Mouse (Mus musculus) hindbrain, embryonic 10.5 days (tissue): ENCODE measurements around the gene Gpr25. TPM values are rescaled to one million over a fixed set of nuclear protein-coding genes. Genes with fewer than 3 reads are reported as not detected.

Experiments
- DNase-seq: peaks from one replicate; pipeline ENCODE4 v3.0.0-alpha.2; 2017; ENCODE audit warnings: low spot score
- H3K27ac ChIP-seq: fragments of 300-500 bp; sonication (generic); 2 replicates; pipeline ENCODE4 v1.5.1; 2016; ENCODE audit warnings: mild to moderate bottlenecking, moderate library complexity
- H3K27me3 ChIP-seq: fragments of 300-500 bp; sonication (generic); 2 replicates; pipeline ENCODE4 v1.6.1; 2016; ENCODE audit warnings: mild to moderate bottlenecking; ENCODE audit not compliant: poor library complexity, insufficient read depth, severe bottlenecking
- H3K36me3 ChIP-seq: fragments of 300-500 bp; sonication (generic); 2 replicates; pipeline ENCODE4 v1.6.1; 2016; ENCODE audit warnings: mild to moderate bottlenecking, moderate library complexity
- H3K4me1 ChIP-seq: fragments of 300-500 bp; sonication (generic); replicated peaks from 2 replicates; pipeline ENCODE4 v1.6.1; 2016; ENCODE audit warnings: mild to moderate bottlenecking
- H3K4me3 ChIP-seq: fragments of 300-500 bp; sonication (generic); 2 replicates; pipeline ENCODE4 v1.5.1; 2016; ENCODE audit warnings: mild to moderate bottlenecking, moderate library complexity
- H3K9me3 ChIP-seq: fragments of 300-500 bp; sonication (generic); 2 replicates; pipeline ENCODE4 v1.6.1; 2016; ENCODE audit warnings: mild to moderate bottlenecking, moderate library complexity
- WGBS: fragments of 180-500 bp; shearing (Covaris S2); methylation state at CpG from one replicate; pipeline ENCODE4 v1.1.7; 2016; 5-methylcytosine and 5-hydroxymethylcytosine counted together
- polyA plus RNA-seq: library from polyadenylated mRNA; unstranded; fragments of >200 nt; fragmentation: Nextera tagmentation; extraction: Ambion mirVana; gene quantifications from 2 replicates; pipeline ENCODE4 v1.2.1, GENCODE M21; 2016

Gene Gpr25
- polyA plus RNA-seq, 1 experiment from 2014 or later = not detected

GRCm38 (mm10) chr1:136255174-136255573 is 5.5 kb downstream of the Gpr25 start:
- no peak overlapping the region for H3K4me3 ChIP-seq
- H3K27me3 ChIP-seq = peaks cover 41% of the 10 kb centered on the region
- peaks cover 32% of the 10 kb centered on the region for H3K4me1 ChIP-seq
- 31% methylated on average over 6 of the region's 6 CpGs for WGBS
- peak overlapping the region; percentile 54; the same call in 1 of the 2 replicates for H3K27ac ChIP-seq
- H3K36me3 ChIP-seq = no peaks in the 10 kb centered on the region
- H3K9me3 ChIP-seq = no peaks in the 10 kb centered on the region
- peak; percentile 29 for DNase-seq

DNA sequence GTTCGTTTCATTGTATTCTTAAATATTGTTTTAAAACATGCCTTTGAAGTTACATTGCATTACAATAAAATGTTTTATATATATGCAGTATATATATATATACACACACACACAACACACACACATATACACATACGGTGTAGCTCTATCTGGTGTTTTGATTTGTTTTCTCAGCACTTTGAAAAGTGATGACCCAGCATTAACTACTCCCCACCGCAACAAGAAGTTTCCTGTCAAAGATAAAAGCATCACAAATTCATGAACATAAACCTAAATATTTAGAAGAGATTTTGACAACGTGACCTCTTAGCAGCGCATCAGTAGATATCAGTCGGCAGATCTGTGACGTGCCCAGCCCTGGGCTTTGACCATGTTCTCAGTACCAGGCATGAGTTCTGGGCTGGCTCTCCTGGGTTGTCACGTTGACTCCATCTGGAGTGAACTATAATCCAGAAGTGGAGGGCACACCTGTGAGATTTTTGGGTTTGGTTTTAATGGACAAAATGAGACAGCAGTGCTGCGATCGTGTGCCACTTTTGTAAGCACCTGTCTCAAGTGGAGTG is 6.1 kb downstream of the Gpr25 start:
- no peaks in the 10 kb centered on the region for H3K36me3 ChIP-seq
- 82% methylated on average over 10 of the region's 10 CpGs for WGBS
- H3K27me3 ChIP-seq = peaks cover 35% of the 10 kb centered on the region
- peaks cover 26% of the 10 kb centered on the region for H3K4me1 ChIP-seq
- no peak overlapping the region for H3K4me3 ChIP-seq
- no peak for DNase-seq
- H3K9me3 ChIP-seq = no peaks in the 10 kb centered on the region
- H3K27ac ChIP-seq = peak overlapping the region; percentile 54; the same call in 1 of the 2 replicates

DNA sequence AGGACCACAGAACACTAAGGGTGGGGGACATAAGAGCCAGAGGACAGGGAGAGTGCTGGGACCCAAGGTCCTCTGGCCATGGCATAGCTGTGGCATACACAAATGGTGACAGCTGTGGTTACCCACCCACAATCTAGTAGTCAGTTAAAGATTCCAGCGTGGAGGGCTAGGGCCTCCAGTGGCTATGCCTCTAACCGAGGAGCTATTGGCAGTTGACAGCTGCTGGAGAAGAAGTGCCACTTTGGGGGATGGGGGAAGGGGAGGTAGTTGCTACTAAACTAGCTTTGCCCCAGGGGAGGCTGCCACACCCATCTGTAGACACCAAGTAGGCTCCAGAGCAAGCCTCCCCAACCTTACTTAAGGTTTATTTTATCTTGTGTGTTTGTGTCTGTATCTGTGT is 7.2 kb downstream of the Gpr25 start:
- DNase-seq = no peak
- H3K27ac ChIP-seq = no peak overlapping the region
- H3K4me3 ChIP-seq = no peak overlapping the region
- WGBS = 33% methylated on average over 2 of the region's 2 CpGs
- H3K9me3 ChIP-seq = no peaks in the 10 kb centered on the region
- no peaks in the 10 kb centered on the region for H3K36me3 ChIP-seq
- H3K27me3 ChIP-seq = peaks cover 27% of the 10 kb centered on the region
- H3K4me1 ChIP-seq = peaks cover 22% of the 10 kb centered on the region

DNA sequence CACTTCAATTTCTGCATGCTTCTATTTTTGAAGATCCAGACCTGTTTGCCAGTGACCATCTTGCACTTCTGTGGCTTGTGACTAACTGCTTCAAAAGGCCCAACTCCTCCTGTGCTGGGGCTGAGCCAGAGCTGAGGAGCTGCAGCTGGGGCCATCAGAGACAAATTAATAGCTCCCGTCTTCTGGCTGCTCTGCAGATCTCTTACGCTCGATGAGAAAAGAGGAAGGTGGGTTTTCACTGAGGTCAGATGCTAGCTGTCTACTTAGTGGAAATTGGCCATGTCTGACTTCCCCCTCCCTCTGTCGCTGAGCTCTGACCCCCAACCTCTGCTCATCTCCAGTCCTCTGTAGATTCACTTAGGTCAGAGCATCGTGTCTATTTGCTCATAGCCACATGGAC is 11.0 kb downstream of the Gpr25 start:
- no peak overlapping the region for H3K27ac ChIP-seq
- whole genome bisulfite sequencing = 72% methylated on average over 5 of the region's 5 CpGs
- DNase-seq = no peak
- H3K36me3 ChIP-seq = no peaks in the 10 kb centered on the region
- H3K4me3 ChIP-seq = no peak overlapping the region
- no peaks in the 10 kb centered on the region for H3K9me3 ChIP-seq
- H3K27me3 ChIP-seq = 0 out of 2 replicates have a peak, but pooled peaks cover 6% of the 10 kb centered on the region
- H3K4me1 ChIP-seq = peaks cover 7% of the 10 kb centered on the region

DNA sequence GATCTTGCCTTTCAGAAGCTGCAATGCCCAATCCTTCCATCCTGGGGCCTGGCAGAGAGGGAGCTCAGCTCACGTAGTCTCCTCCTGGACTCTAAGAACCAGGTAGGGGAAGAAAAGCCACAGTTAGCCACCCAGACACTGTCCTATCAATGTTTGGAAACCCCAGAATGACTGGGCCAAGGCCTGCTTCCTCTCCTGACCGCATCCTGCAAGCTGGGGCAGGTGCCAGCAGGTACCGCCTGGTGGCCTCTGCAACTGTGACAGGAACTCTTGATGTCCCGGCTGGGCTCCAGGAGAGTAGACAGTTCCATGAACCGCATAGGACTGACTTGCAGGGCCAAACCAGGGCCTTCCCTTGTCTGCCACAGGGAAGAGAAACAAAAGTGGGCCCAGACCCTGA is 13.3 kb downstream of the Gpr25 start:
- Histone ChIP-seq H3K27me3 (0 out of 2 replicates have a peak, but pooled peaks cover 6% of the 10 kb centered on the region), H3K4me1 (no peaks in the 10 kb centered on the region; the same call in 1 of the 2 replicates), H3K4me3 (no peak overlapping the region), H3K27ac (no peak overlapping the region), H3K36me3 (no peaks in the 10 kb centered on the region), H3K9me3 (no peaks in the 10 kb centered on the region)
- 88% methylated on average over 5 of the region's 5 CpGs for WGBS
- DNase-seq = no peak

DNA sequence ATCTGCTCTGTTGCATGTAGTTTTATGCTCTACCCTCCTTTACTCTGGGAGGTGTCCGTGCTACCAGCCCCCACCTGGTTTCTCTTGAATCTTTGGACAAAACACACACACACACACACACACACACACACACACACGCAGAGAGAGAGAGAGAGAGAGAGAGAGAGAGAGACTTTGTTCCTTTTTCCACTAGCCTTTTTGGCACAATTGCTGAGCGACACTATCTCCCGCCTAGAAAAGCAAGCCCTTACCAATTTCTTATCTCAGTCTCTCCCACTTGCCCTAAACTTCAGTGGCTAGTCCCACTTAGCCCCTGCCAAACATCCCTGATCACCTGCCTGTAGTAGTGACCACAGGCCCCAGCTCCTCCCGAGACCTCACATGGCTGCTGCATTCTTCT is 16.2 kb downstream of the Gpr25 start:
- Histone ChIP-seq H3K9me3 (no peaks in the 10 kb centered on the region), H3K4me1 (no peaks in the 10 kb centered on the region), H3K27me3 (0 out of 2 replicates have a peak, but pooled peaks cover 11% of the 10 kb centered on the region), H3K4me3 (no peak overlapping the region), H3K36me3 (no peaks in the 10 kb centered on the region), H3K27ac (no peak overlapping the region)
- no peak for DNase-seq
- WGBS = 92% methylated on average over 4 of the region's 5 CpGs

- no peak overlapping the region for H3K4me3 ChIP-seq
- H3K27ac ChIP-seq = no peak overlapping the region
- WGBS = 91% methylated on average over 7 of the region's 7 CpGs
Measured at GRCm38 (mm10) chr1:136241801-136242200, 18.9 kb downstream of the Gpr25 start.

GRCm38 (mm10) chr1:136238495-136238894 is 22.2 kb downstream of the Gpr25 start:
- no peaks in the 10 kb centered on the region for H3K9me3 ChIP-seq
- H3K27ac ChIP-seq = no peak overlapping the region
- H3K4me3 ChIP-seq = no peak overlapping the region
- H3K36me3 ChIP-seq = no peaks in the 10 kb centered on the region
- peaks cover 6% of the 10 kb centered on the region; the same call in 1 of the 2 replicates for H3K27me3 ChIP-seq
- DNase-seq = no peak
- peaks cover 16% of the 10 kb centered on the region for H3K4me1 ChIP-seq
- 89% methylated on average over 4 of the region's 4 CpGs for WGBS

More at GRCm38 (mm10) chr1:136241801-136242200, 18.9 kb downstream of the Gpr25 start:
- Histone ChIP-seq H3K9me3 (no peaks in the 10 kb centered on the region), H3K4me1 (no peaks in the 10 kb centered on the region), H3K36me3 (no peaks in the 10 kb centered on the region), H3K27me3 (0 out of 2 replicates have a peak, but pooled peaks cover 6% of the 10 kb centered on the region)
- no peak for DNase-seq

DNA sequence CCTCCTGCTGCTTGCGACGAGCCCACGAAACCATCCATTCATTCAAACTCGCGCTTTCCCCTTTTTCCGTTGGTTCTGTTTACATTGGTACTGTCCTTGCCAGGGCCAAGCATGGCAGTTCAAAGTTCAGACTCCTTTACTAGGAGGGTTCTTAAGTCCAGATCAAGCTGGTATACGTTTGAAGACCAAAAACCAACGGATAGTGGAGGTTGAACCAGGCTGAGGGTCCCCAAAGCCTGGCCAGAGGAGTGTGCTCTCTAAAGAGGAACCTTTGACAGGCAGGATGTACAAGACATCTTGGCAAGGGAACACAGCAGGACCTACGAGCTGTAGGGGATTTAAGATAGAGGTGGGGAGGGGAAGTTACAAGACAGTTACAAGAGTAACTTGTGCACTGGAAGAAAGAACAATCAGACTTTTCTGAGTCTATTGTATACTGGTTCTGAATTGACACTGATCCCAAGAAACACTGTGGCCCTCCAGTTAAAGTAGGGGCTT is 26.0 kb downstream of the Gpr25 start:
- no peak for DNase-seq
- H3K9me3 ChIP-seq = no peaks in the 10 kb centered on the region
- peak overlapping the region; percentile 79 for H3K4me3 ChIP-seq
- H3K4me1 ChIP-seq = peaks cover 52% of the 10 kb centered on the region
- H3K36me3 ChIP-seq = no peaks in the 10 kb centered on the region
- peaks cover 8% of the 10 kb centered on the region; the same call in 1 of the 2 replicates for H3K27me3 ChIP-seq
- H3K27ac ChIP-seq = peak overlapping the region; percentile 97
- 2% methylated on average over 9 of the region's 9 CpGs for WGBS

DNA sequence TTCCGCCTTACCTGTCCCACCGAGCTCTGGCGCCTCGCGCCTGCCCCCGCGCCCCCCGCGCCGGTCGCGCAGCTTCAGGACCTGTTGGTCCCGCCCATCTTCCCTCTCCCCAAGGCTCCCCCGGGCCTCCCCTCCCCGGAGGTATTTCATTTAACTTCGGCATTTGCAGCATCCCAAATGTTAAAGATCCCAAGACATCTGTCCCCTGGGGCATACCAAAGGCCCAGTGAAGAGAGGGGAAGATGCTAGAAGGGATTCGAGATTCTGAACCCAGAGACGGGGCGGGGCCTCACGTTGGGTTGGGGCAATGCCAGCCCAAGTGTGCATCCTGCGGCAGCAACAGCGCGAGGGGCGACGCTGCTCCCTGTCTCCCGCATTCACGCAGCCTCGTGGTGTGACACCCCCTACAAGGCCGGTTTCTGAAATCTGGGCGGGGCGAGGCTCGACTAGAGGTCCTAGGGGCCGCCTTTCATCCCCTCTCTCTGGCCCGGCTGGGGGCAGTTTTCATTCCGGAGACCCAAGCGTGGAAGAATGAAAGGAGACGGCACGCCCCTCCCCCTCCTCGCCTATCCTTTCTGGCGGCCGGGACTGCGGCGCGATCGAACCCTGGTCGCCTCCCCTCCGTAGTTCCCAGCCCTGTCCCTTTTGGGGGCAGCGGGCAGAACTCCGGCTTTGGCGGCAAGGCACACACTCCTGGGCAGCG is 26.6 kb downstream of the Gpr25 start, which contains the start of gene Inava:
Gene Inava (minus strand): TSS at position 373 of the 703 bp plus-strand sequence.
- Histone ChIP-seq H3K9me3 (no peaks in the 10 kb centered on the region), H3K4me3 (peak within 1 kb of the TSS; percentile 79), H3K27ac (peak within 1 kb of the TSS; percentile 97), H3K4me1 (peaks cover 58% of the 10 kb centered on the region), H3K36me3 (no peaks in the 10 kb centered on the region), H3K27me3 (peaks cover 5% of the 10 kb centered on the region; the same call in 1 of the 2 replicates)
- peak; percentile 94 for DNase-seq
- under 1% methylated on average over 51 of the region's 51 CpGs for WGBS

DNA sequence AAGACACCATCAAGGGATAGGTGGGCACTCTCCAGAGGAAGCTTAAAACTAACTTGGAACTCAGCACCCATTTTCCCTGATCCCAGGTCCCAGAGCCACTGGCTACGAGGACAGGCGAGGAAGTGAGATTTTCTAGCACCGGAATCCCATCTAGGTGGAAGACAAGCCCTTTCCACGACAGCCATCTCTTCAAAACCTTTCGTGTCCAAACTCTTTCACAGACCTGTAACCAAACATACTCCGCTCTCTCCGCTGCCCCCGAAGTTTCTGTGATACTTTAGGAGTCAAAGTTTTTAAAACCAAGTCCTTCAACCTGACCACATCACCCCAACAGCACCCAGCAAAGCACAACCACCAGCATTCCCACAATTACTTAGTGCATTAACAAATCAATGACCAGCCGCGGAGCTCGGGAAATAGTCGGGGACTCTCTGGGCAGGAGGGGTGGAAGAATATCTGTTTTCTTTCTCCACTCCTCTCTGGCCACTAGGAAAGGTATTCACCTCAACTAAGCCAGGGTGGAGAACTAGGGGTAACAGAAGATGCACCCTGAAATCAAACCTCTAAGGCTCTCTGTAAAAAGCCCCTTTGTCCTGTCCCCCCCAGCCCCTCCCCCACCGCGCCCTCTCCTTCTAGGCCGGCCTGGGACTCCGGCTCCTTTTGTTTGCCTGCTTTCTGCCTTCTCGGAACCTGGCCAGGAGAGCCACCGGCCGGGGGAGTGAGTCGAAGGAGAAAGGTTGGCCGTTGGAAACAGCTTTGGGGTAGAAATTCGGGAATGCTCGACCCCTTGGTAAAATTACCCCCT is 27.5 kb downstream of the Gpr25 start:
- Histone ChIP-seq H3K9me3 (no peaks in the 10 kb centered on the region), H3K27ac (peak overlapping the region; percentile 97), H3K4me3 (peak overlapping the region; percentile 79), H3K36me3 (0 out of 2 replicates have a peak, but pooled peaks cover 3% of the 10 kb centered on the region), H3K4me1 (peaks cover 67% of the 10 kb centered on the region), H3K27me3 (peaks cover 5% of the 10 kb centered on the region; the same call in 1 of the 2 replicates)
- under 1% methylated on average over 23 of the region's 23 CpGs for WGBS
- no peak for DNase-seq

DNA sequence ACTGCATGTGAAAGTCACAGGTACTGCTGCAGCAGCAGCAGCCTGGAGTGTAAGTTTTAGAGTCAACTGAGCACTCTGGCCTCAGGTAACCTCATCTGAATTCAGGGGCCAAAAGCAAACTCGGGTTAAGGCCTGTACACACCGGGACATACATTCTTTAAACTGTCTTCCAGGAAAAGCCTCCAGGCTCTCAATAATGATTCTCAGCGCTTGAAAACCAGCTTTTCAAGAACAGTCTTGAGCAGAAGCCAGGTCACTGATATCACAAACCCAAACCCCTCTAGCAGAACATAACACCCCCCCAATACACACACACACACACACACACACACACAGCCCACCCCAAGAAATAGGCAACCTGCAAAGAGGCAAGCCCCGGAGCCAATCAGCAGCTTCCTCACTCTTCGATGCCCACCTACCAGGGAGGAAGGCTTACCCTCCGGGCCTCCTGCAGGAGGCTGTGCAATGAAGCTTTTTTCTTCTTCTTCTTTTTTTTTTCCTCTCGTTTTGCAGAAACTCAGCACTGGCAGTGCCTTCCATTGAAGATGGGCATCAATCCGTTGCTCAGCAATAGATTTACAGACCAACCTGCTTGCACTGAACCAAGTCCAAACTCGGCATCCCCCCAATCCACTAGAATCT is 28.3 kb downstream of the Gpr25 start:
- under 1% methylated on average over 9 of the region's 9 CpGs for WGBS
- Histone ChIP-seq H3K4me1 (peaks cover 74% of the 10 kb centered on the region), H3K27me3 (peaks cover 5% of the 10 kb centered on the region; the same call in 1 of the 2 replicates), H3K27ac (peak overlapping the region; percentile 97), H3K36me3 (peaks cover 11% of the 10 kb centered on the region), H3K4me3 (peak overlapping the region; percentile 79), H3K9me3 (no peaks in the 10 kb centered on the region)
- peak; percentile 39 for DNase-seq
